Mouse (Mus musculus): ENCODE results near the gene 9230104L09Rik. TPM values are rescaled to one million over a fixed set of nuclear protein-coding genes. Genes with fewer than 3 reads are reported as not detected.

Gene 9230104L09Rik
- not detected in 2 replicates for polyA plus RNA-seq (2015; fragmentation: Nextera tagmentation; extraction: Ambion mirVana)

GRCm38 (mm10) chr2:148864966-148865365 is at the start of gene 9230104L09Rik:
Gene 9230104L09Rik (minus strand): TSS chr2:148865038.
- 48% methylated on average over 2 of the region's 2 CpGs for WGBS
- H3K4me1 ChIP-seq (replicated peaks), result no peaks in the 10 kb centered on the region
- no peak within 1 kb of the TSS for H3K9ac ChIP-seq
- no peak within 1 kb of the TSS for H3K4me3 ChIP-seq (replicated peaks)
- ATAC-seq, result no peak
- H3K4me2 ChIP-seq (replicated peaks), result no peak within 1 kb of the TSS
- no peaks in the 10 kb centered on the region for H3K27me3 ChIP-seq (replicated peaks)
- H3K36me3 ChIP-seq, result no peaks in the 10 kb centered on the region
- no peaks in the 10 kb centered on the region for H3K9me3 ChIP-seq
- H3K27ac ChIP-seq, result no peak within 1 kb of the TSS

- 8% methylated on average over 5 of the region's 5 CpGs for WGBS
- ATAC-seq, result peak; percentile 86
- H3K4me2 ChIP-seq (replicated peaks), result peak overlapping the region; percentile 34
- H3K4me1 ChIP-seq (replicated peaks), result no peaks in the 10 kb centered on the region
- H3K9ac ChIP-seq, result no peak overlapping the region
- no peak overlapping the region for H3K4me3 ChIP-seq (replicated peaks)
- H3K9me3 ChIP-seq, result no peaks in the 10 kb centered on the region
- H3K27ac ChIP-seq, result no peak overlapping the region
- H3K27me3 ChIP-seq (replicated peaks), result no peaks in the 10 kb centered on the region
- H3K36me3 ChIP-seq, result no peaks in the 10 kb centered on the region
Observed at GRCm38 (mm10) chr2:148902286-148902685, 37.4 kb upstream of the 9230104L09Rik start.

- H3K4me1 ChIP-seq (replicated peaks), result no peaks in the 10 kb centered on the region
- ATAC-seq, result no peak
- H3K9me3 ChIP-seq, result no peaks in the 10 kb centered on the region
- no peak overlapping the region for H3K4me3 ChIP-seq (replicated peaks)
- no peaks in the 10 kb centered on the region for H3K36me3 ChIP-seq
- WGBS, result 68% methylated on average over 4 of the region's 4 CpGs
- H3K27me3 ChIP-seq (replicated peaks), result no peaks in the 10 kb centered on the region
- no peak overlapping the region for H3K27ac ChIP-seq
- no peak overlapping the region for H3K4me2 ChIP-seq (replicated peaks)
- no peak overlapping the region for H3K9ac ChIP-seq
Observed at GRCm38 (mm10) chr2:148900305-148900704, 35.5 kb upstream of the 9230104L09Rik start.

- Histone ChIP-seq H3K9ac (no peak overlapping the region), H3K9me3 (no peaks in the 10 kb centered on the region), H3K27ac (no peak overlapping the region), H3K4me1 (replicated peaks) (no peaks in the 10 kb centered on the region), H3K27me3 (replicated peaks) (no peaks in the 10 kb centered on the region), H3K4me2 (replicated peaks) (no peak overlapping the region), H3K36me3 (no peaks in the 10 kb centered on the region), H3K4me3 (replicated peaks) (no peak overlapping the region)
- 77% methylated on average over 1 of the region's 1 CpGs for WGBS
- ATAC-seq, result no peak
Observed at GRCm38 (mm10) chr2:148896219-148896618, 31.4 kb upstream of the 9230104L09Rik start.

GRCm38 (mm10) chr2:148893107-148893506 is 28.3 kb upstream of the 9230104L09Rik start:
- H3K4me3 ChIP-seq (replicated peaks), result no peak overlapping the region
- ATAC-seq, result no peak
- H3K9ac ChIP-seq, result no peak overlapping the region
- no peak overlapping the region for H3K4me2 ChIP-seq (replicated peaks)
- H3K9me3 ChIP-seq, result no peaks in the 10 kb centered on the region
- no peaks in the 10 kb centered on the region for H3K27me3 ChIP-seq (replicated peaks)
- no peaks in the 10 kb centered on the region for H3K4me1 ChIP-seq (replicated peaks)
- no peaks in the 10 kb centered on the region for H3K36me3 ChIP-seq
- H3K27ac ChIP-seq, result no peak overlapping the region

- no peak overlapping the region for H3K9ac ChIP-seq
- no peak; the same call in 1 of the 2 replicates for ATAC-seq
- H3K4me1 ChIP-seq (replicated peaks), result no peaks in the 10 kb centered on the region
- H3K36me3 ChIP-seq, result no peaks in the 10 kb centered on the region
- no peak overlapping the region for H3K4me3 ChIP-seq (replicated peaks)
- 70% methylated on average over 5 of the region's 5 CpGs for WGBS
- H3K9me3 ChIP-seq, result no peaks in the 10 kb centered on the region
- H3K4me2 ChIP-seq (replicated peaks), result no peak overlapping the region
- H3K27ac ChIP-seq, result no peak overlapping the region
- H3K27me3 ChIP-seq (replicated peaks), result no peaks in the 10 kb centered on the region
Observed at GRCm38 (mm10) chr2:148890021-148890851, 25.4 kb upstream of the 9230104L09Rik start.

- Histone ChIP-seq H3K4me1 (replicated peaks) (no peaks in the 10 kb centered on the region), H3K27ac (no peak overlapping the region), H3K4me2 (replicated peaks) (no peak overlapping the region), H3K9ac (no peak overlapping the region), H3K36me3 (no peaks in the 10 kb centered on the region), H3K27me3 (replicated peaks) (no peaks in the 10 kb centered on the region), H3K4me3 (replicated peaks) (no peak overlapping the region), H3K9me3 (no peaks in the 10 kb centered on the region)
- WGBS, result 71% methylated on average over 3 of the region's 3 CpGs
- no peak for ATAC-seq
Observed at GRCm38 (mm10) chr2:148889331-148890010, 24.6 kb upstream of the 9230104L09Rik start.

GRCm38 (mm10) chr2:148888872-148889271 is 24.0 kb upstream of the 9230104L09Rik start:
- Histone ChIP-seq H3K9ac (no peak overlapping the region), H3K4me2 (replicated peaks) (no peak overlapping the region), H3K4me1 (replicated peaks) (no peaks in the 10 kb centered on the region), H3K27me3 (replicated peaks) (no peaks in the 10 kb centered on the region), H3K4me3 (replicated peaks) (no peak overlapping the region), H3K9me3 (no peaks in the 10 kb centered on the region), H3K27ac (no peak overlapping the region), H3K36me3 (no peaks in the 10 kb centered on the region)
- 83% methylated on average over 3 of the region's 3 CpGs for WGBS
- no peak for ATAC-seq

- no peaks in the 10 kb centered on the region for H3K36me3 ChIP-seq
- no peaks in the 10 kb centered on the region for H3K9me3 ChIP-seq
- no peak overlapping the region for H3K4me3 ChIP-seq (replicated peaks)
- no peak overlapping the region for H3K4me2 ChIP-seq (replicated peaks)
- no peaks in the 10 kb centered on the region for H3K4me1 ChIP-seq (replicated peaks)
- no peak for ATAC-seq
- H3K27ac ChIP-seq, result no peak overlapping the region
- no peak overlapping the region for H3K9ac ChIP-seq
- no peaks in the 10 kb centered on the region for H3K27me3 ChIP-seq (replicated peaks)
Observed at GRCm38 (mm10) chr2:148884738-148885137, 19.9 kb upstream of the 9230104L09Rik start.

GRCm38 (mm10) chr2:148879199-148879598 is 14.4 kb upstream of the 9230104L09Rik start:
- H3K4me2 ChIP-seq (replicated peaks), result no peak overlapping the region
- no peaks in the 10 kb centered on the region for H3K27me3 ChIP-seq (replicated peaks)
- no peak overlapping the region for H3K9ac ChIP-seq
- WGBS, result 70% methylated on average over 1 of the region's 1 CpGs
- H3K9me3 ChIP-seq, result no peaks in the 10 kb centered on the region
- H3K4me1 ChIP-seq (replicated peaks), result peaks cover 5% of the 10 kb centered on the region; the same call in 1 of the 2 replicates
- no peaks in the 10 kb centered on the region for H3K36me3 ChIP-seq
- ATAC-seq, result no peak
- H3K4me3 ChIP-seq (replicated peaks), result no peak overlapping the region
- no peak overlapping the region for H3K27ac ChIP-seq

- Histone ChIP-seq H3K9me3 (no peaks in the 10 kb centered on the region), H3K27me3 (replicated peaks) (no peaks in the 10 kb centered on the region), H3K4me2 (replicated peaks) (no peak overlapping the region), H3K27ac (no peak overlapping the region), H3K36me3 (no peaks in the 10 kb centered on the region), H3K4me1 (replicated peaks) (peaks cover 10% of the 10 kb centered on the region; the same call in 1 of the 2 replicates), H3K4me3 (replicated peaks) (no peak overlapping the region), H3K9ac (no peak overlapping the region)
- WGBS, result 11% methylated on average over 2 of the region's 2 CpGs
- no peak for ATAC-seq
Observed at GRCm38 (mm10) chr2:148878641-148879130, 13.8 kb upstream of the 9230104L09Rik start.

- 16% methylated on average over 3 of the region's 3 CpGs for WGBS
- no peaks in the 10 kb centered on the region for H3K36me3 ChIP-seq
- no peak for ATAC-seq
- H3K4me3 ChIP-seq (replicated peaks), result no peak overlapping the region
- H3K9ac ChIP-seq, result no peak overlapping the region
- H3K27me3 ChIP-seq (replicated peaks), result no peaks in the 10 kb centered on the region
- 0 out of 2 replicates have a peak overlapping the region, but pooled peaks have one; percentile 40 for H3K27ac ChIP-seq
- peaks cover 17% of the 10 kb centered on the region; the same call in 1 of the 2 replicates for H3K4me1 ChIP-seq (replicated peaks)
- H3K9me3 ChIP-seq, result no peaks in the 10 kb centered on the region
- no peak overlapping the region for H3K4me2 ChIP-seq (replicated peaks)
Observed at GRCm38 (mm10) chr2:148877016-148877770, 12.4 kb upstream of the 9230104L09Rik start.
